Mouse (Mus musculus) olfactory bulb, adult 2 months (tissue): ENCODE results near the gene Olfr402.

Source experiments
- CTCF ChIP-seq: fragments of 200-500 bp; IDR thresholded peaks from 2 replicates; pipeline ENCODE4 v1.5.1; 2012; ENCODE audit warnings: low read depth, mild to moderate bottlenecking, low read length, moderate library complexity; ENCODE audit not compliant: insufficient read depth
- POLR2A ChIP-seq: fragments of 200-500 bp; IDR thresholded peaks from 2 replicates; pipeline ENCODE4 v1.6.1; 2012; ENCODE audit warnings: mild to moderate bottlenecking, low read depth, low read length, moderate library complexity; ENCODE audit not compliant: insufficient read depth

DNA sequence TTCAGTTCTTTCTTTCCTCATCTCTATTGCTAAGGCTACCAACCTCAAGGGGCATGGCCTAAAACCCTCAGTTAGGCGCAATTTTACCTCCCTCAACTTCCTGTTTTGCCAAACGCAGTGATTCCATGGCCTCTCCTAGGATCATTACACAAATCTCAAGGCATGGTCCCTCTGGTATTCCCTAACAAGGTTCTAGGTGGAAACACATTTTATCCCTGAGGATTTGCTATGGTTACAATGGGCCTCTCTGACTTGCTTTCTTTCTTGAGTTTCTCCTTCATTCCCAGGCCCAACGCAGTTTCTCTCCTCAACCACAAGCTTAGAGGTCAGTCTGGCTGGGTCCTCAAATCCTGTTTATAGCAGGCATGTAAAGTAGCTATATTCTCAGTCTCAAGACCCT lies at the start of gene Olfr402:
- TF ChIP-seq CTCF (no peak), POLR2A (no peak)
